Mouse (Mus musculus): Measurements from ENCODE around the gene Osbpl10.
A peak's percentile ranks its signal among the peaks of the same experiment; 100 is the strongest.

Gene Osbpl10

GRCm38 (mm10) chr9:115075191-115075590, 96.8 kb downstream of the Osbpl10 start:
- no peak for DNase-seq (ENCODE audit: low spot score in 2 of 2)

- DNase-seq (ENCODE audit: low spot score in 2 of 2) = peak in 1 of 2 experiments; percentile 37
Observed at GRCm38 (mm10) chr9:115088295-115088993, 110.1 kb downstream of the Osbpl10 start.

- DNase-seq (ENCODE audit: low spot score in 2 of 2) = no peak
Observed at GRCm38 (mm10) chr9:115089644-115090043, 111.3 kb downstream of the Osbpl10 start.

GRCm38 (mm10) chr9:115096481-115096880, 118.1 kb downstream of the Osbpl10 start:
- no peak for DNase-seq (ENCODE audit: low spot score in 2 of 2)

GRCm38 (mm10) chr9:115097340-115097739, 119.0 kb downstream of the Osbpl10 start:
- DNase-seq (ENCODE audit: low spot score in 2 of 2) = no peak

- DNase-seq (ENCODE audit: low spot score in 2 of 2) = no peak
Observed at GRCm38 (mm10) chr9:115100181-115100915, 122.0 kb downstream of the Osbpl10 start.

- DNase-seq (ENCODE audit: low spot score in 2 of 2) = no peak
Observed at GRCm38 (mm10) chr9:115107430-115107829, 129.1 kb downstream of the Osbpl10 start.

GRCm38 (mm10) chr9:115110655-115111054, 132.3 kb downstream of the Osbpl10 start:
- DNase-seq (ENCODE audit: low spot score in 2 of 2) = no peak

GRCm38 (mm10) chr9:115117314-115117713, 138.9 kb downstream of the Osbpl10 start:
- no peak for DNase-seq (ENCODE audit: low spot score in 2 of 2)

GRCm38 (mm10) chr9:115120276-115120675, 141.9 kb downstream of the Osbpl10 start:
- DNase-seq (ENCODE audit: low spot score in 2 of 2) = no peak

- no peak for DNase-seq (ENCODE audit: low spot score in 2 of 2)
Observed at GRCm38 (mm10) chr9:115120678-115121224, 142.4 kb downstream of the Osbpl10 start.

- DNase-seq (ENCODE audit: low spot score in 2 of 2) = no peak
Observed at GRCm38 (mm10) chr9:115127342-115127741, 149.0 kb downstream of the Osbpl10 start.

- DNase-seq (ENCODE audit: low spot score in 2 of 2) = no peak
Observed at GRCm38 (mm10) chr9:115133926-115134325, 155.6 kb downstream of the Osbpl10 start.

- DNase-seq (ENCODE audit: low spot score in 2 of 2) = peak in 1 of 2 experiments; percentile 44
Observed at GRCm38 (mm10) chr9:115134736-115135135, 156.4 kb downstream of the Osbpl10 start.

GRCm38 (mm10) chr9:115135352-115135751, 157.0 kb downstream of the Osbpl10 start:
- no peak for DNase-seq (ENCODE audit: low spot score in 2 of 2)

GRCm38 (mm10) chr9:115137858-115138257, 159.5 kb downstream of the Osbpl10 start:
- no peak for DNase-seq (ENCODE audit: low spot score in 2 of 2)

- no peak for DNase-seq (ENCODE audit: low spot score in 2 of 2)
Observed at GRCm38 (mm10) chr9:115139597-115140332, 161.4 kb downstream of the Osbpl10 start.

- DNase-seq (ENCODE audit: low spot score in 2 of 2) = no peak
Observed at GRCm38 (mm10) chr9:115147141-115147540, 168.8 kb downstream of the Osbpl10 start.

- no peak for DNase-seq (ENCODE audit: low spot score in 2 of 2)
Observed at GRCm38 (mm10) chr9:115147586-115148355, 169.4 kb downstream of the Osbpl10 start.

GRCm38 (mm10) chr9:115149011-115149756, 170.8 kb downstream of the Osbpl10 start:
- DNase-seq (ENCODE audit: low spot score in 2 of 2) = no peak

- DNase-seq (ENCODE audit: low spot score in 2 of 2) = no peak
Observed at GRCm38 (mm10) chr9:115161591-115161990, 183.2 kb downstream of the Osbpl10 start.

Measured in natural killer cell, adult 2 months (primary cell).